Mouse (Mus musculus): ENCODE data around the gene Olfr788.
A peak's percentile ranks its signal among the peaks of the same experiment; 100 is the strongest.

Gene Olfr788

GRCm38 (mm10) chr10:129470698-129471097 lies at the start of gene Olfr788:
Gene Olfr788, plus strand, starts transcription at chr10:129470998.
- DNase-seq (ENCODE audit: low spot score in 2 of 2) = no peak

- DNase-seq (ENCODE audit: low spot score in 2 of 2) = no peak
Observed at GRCm38 (mm10) chr10:129427006-129427405, 43.8 kb upstream of the Olfr788 start, which contains the start of gene Olfr786. Gene Olfr786, plus strand, starts transcription at chr10:129427306.

- no peak for DNase-seq (ENCODE audit: low spot score in 2 of 2)
Observed at GRCm38 (mm10) chr10:129461562-129461961, 9.2 kb upstream of the Olfr788 start, which contains the start of gene Olfr787. Gene Olfr787, plus strand, starts transcription at chr10:129461862.

GRCm38 (mm10) chr10:129473256-129473655 lies 2.5 kb downstream of the Olfr788 start:
- no peak for DNase-seq (ENCODE audit: low spot score in 2 of 2)

GRCm38 (mm10) chr10:129473723-129474122 lies 2.9 kb downstream of the Olfr788 start:
- no peak for DNase-seq (ENCODE audit: low spot score in 2 of 2)

GRCm38 (mm10) chr10:129484452-129484851 lies 13.7 kb downstream of the Olfr788 start, which contains the start of gene Olfr789:
Gene Olfr789, plus strand, starts transcription at chr10:129484752.
- no peak for DNase-seq (ENCODE audit: low spot score in 2 of 2)

- peak; percentile 3 to 6 for DNase-seq (ENCODE audit: low spot score in 2 of 2)
Observed at GRCm38 (mm10) chr10:129490101-129490500, 19.3 kb downstream of the Olfr788 start.

- DNase-seq (ENCODE audit: low spot score in 2 of 2) = no peak
Observed at GRCm38 (mm10) chr10:129498192-129498591, 27.4 kb downstream of the Olfr788 start, which contains the start of gene Olfr790. Gene Olfr790, plus strand, starts transcription at chr10:129498492.

- no peak for DNase-seq (ENCODE audit: low spot score in 2 of 2)
Observed at GRCm38 (mm10) chr10:129521492-129521891, 50.7 kb downstream of the Olfr788 start, which contains the start of gene Olfr791. Gene Olfr791, plus strand, starts transcription at chr10:129521792.

All from frontal cortex, postnatal 14 days (tissue).